Mouse (Mus musculus): ENCODE data around the gene Arhgap21.

The Arhgap21 gene

DNA sequence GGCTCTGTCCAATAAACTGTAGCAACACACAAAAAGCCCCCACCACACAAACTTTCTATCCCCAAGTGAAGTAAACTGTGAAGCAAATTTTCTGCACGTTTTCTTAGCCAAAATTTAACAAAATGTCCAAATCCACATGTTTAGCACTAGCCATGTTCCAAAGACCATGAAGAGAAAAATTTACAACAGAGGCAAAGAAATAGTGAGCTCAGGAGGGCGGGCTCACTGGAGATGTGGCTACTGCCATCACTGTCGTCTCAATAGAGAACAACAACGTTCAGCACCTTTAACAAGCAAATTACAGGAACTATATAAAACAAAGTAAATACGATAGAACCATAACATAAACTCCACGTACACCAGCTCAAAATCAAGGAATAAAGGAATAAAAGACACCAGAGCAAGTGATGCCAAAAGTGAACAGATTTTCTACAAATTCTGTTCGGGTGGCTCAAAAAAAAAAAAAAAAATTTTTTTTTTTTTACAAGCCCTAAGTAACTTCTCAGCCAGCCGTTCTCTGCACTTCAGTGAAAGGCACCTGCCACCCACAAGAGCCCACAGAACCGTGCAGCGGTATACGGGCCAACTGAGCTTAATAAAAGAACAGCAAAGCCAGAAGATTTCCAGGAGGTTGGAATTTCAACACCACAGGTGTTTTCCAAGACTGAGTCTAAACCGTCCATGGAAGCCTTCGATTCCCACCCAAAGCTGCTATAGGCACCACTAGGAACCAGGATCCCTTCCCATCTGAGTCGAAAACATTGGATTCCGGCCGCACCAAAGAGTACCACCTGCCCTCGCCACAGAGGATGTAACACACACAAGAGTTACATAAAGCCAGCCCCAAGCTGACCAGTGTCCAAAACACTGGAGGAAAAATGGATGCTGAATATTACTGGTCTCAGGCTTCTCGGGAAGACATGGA lies 2.2 kb downstream of the Arhgap21 start:
- DNase-seq: no peak

DNA sequence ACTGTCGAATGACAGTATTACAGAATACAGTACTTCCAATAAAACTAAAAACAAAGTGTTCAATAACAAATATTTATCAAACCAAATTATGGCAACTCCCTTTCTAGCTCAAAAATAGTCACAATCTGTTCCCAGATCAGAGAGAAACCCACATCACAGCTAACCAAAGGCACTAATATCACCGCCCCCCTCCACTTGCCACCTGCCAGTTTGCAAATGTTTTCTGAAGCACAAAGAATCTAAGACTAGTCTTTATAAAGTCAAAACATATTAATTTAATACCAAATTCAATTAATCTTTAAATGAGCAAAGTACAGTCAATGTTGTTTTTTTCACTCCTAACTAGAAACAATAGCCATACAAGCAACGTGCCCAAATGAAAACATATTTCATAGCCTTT lies 3.3 kb downstream of the Arhgap21 start:
- no peak for DNase-seq

DNA sequence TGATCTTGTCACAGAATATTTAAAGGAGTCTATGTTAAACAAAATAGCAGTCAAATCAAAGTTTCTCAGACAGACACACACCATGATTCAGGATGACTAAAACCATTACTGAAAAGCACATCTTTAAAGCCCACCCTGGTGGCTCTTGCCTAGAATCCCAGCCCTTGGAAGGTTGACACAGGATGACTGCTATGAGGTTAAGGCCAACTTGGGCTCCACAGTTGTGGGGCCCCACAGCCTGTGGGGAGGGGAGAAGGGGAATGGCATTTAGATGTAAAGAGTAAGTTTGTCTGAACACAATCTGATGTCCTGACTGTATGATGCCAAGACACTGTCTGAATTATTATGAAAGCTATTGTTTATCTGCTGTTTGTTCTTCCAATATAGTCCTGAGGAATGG lies 4.2 kb downstream of the Arhgap21 start:
- no peak for DNase-seq

DNA sequence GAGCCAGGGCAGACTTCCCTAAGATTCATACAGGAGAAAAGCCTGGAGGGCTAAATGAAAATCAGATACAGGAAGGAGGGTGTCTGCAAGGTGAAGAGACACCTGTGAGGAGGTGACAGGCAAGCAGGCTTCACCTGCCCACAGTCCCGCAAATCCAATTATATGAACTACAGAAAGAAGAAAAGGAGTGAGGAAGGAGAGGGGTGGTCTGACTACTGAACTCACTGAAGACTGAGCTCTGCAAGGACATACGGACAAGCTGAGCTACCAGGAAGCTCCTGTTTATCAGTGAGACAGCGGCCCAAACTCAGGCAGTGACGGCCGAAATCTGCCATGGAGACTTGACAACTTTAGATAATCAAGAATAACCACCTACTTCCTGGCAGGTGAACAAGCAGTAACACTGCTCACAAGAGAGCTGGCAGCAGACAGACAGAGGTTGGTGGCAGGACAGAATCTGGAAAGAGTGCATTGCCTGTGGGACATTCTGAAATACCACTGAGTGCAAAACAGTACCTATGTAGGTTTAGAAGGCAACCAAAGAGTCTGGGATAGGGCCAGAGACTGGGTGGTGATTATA lies 5.4 kb downstream of the Arhgap21 start:
- no peak for DNase-seq

DNA sequence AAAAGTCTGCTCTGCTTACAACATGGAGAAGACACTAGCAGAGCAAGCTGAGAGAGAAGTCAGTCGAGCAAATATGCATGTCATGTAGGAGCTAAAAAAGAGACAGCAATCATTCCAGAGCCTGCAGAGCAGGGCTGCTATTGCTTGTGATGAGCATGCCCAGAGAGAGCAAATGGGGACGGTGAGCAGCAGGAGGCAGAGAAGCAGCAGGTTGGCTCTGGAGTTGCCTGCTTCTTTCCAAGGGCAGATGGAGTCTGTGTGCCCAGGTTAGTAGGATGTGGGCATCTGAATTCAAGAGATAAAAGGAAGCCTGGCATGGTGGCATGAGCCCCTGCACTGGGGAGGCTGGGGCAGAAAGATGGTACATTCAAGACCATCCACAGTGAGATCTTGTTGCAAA lies 6.4 kb downstream of the Arhgap21 start:
- DNase-seq: no peak

DNA sequence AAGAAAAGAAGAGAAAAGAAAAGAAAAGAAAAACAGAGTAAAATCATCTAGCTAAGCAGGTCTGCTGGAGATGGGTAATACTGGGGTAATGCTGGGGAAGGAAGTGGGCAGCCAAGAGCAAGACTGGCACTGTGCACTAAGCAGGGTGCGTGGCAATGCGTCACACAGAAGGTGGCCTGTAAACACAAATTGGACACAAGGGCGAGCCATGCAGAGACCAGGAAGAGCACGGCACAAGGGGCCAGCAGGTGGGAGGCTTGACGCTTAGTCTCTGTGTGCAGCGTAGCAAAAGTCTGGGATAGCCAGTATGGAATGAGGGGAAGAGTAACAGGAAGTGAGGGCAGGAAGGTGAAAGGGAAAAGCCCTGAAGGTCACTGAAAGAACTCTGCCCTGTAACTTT lies 6.9 kb downstream of the Arhgap21 start:
- DNase-seq: no peak

DNA sequence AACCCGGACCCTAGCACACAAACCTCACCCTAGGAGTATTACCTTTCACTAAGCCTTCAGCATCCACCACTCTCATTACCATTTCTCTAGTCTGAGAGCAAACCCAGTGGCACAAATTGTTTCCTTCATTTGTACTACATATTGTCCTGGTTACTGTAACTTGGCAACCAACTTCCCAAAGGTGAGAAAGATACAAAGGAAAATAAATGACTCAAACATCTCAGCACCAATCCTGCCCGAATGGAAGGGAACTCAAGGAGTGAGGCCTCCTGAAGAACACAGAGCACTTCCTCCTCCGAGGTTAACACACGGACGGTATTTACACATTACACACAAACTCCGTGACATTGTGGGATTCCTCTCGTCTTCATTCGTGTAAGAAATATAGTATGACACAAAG lies 7.4 kb downstream of the Arhgap21 start:
- DNase-seq: no peak

DNA sequence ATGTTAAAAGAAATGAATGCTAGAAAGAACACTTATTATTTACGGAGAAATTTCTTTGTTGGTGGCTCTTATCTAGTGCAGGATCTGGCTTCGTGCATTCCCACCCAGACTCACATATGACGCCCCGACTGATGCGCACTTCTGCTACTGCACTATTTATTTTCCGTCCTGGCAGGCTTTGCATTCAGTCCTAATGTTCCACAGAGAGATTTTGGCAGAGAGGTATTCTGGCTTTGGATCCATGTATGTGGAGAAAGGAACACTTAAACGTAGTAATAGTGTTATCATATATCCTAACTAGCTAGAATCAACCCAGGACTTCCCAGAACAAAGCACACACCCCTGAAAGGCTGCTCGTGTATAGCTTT lies 8.0 kb downstream of the Arhgap21 start:
- no peak for DNase-seq

DNA sequence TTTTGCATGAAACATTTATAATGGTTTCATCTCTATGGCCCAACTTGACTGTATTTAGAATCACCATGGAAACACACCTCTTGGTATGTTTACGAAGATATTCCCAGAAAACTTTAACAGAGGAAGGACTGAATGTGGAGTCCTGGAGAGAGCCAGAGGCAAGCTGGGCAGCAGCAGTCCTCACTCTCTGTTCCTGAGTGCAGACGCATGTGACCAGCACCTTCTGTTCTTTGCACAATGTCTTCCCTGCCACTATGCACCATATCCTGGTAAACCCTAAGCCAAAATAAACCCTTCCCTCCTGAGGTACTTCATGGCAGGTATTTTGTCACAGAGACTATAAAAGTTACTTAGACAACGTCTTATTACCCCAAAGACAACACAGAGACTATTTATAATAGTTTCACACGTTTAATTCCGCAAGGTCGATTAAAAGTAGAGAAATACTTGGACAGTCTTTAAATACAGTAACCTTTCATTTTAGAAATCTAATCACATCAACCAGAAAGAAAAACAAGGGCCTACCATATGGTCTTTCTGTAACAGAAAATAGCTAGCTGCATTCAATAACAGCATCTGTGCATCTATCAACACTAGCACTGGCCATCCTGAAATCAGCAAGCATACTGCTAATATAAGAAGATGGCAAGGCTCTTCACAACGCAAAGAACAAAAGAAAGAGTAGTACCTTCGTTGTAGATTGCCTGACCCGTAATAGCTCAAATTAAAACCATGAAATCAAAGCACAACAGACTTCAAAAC lies 8.6 kb downstream of the Arhgap21 start:
- no peak for DNase-seq

DNA sequence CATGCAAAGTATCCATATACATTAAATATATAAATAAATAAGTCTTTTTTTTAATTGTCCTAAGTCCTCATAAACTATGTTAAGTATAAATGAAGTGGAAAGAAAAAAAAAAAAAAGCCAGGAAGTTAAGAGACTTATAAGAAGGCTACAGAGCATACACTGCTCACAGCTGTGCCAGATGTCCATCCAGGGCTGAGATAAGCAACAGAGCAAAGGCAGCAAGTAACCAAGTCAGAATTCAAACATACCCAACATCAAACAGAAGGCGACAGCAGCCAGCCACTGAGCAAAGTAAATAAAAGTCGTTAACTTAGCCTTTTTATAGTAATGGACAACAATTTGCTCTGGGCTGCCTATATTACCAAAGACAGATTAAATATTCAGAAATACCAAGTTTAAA lies 9.6 kb downstream of the Arhgap21 start:
- no peak for DNase-seq

DNA sequence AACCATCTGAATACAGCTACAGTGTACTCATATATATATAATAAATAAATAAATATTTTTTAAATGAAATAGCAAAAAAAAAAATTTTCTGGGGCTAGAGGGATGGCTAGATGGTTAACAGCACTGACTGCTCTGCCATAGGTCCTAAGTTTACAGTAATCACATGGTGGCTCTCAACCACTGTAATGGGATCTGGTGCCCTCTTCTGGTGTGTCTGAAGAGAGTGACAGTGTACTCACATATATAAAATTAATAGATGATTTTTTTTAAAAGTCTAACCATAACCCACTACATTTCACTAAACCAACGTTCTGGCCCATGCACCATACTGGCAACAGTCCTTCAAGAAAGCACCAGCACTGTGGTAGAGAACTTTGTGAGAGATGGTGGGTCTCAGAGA lies 10.7 kb downstream of the Arhgap21 start:
- no peak for DNase-seq

DNA sequence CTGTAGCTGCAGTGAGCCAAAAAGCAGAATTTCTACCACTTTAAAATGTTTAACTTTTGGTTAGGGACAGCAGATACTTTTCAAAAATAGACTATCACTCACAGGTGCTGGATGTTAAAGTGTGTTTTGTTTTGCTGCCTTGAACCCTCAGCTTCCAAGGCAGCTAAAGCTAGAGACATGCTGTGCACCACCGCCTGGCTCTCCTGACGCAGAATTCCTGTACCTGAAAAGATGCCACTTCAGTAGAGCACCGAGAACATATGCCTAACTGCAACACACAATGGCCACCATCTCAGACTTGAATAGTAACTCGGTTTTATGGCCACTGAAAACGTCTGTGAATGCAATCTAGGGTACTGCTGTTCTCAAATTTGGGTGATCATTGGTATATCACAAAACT lies 12.0 kb downstream of the Arhgap21 start:
- no peak for DNase-seq

DNA sequence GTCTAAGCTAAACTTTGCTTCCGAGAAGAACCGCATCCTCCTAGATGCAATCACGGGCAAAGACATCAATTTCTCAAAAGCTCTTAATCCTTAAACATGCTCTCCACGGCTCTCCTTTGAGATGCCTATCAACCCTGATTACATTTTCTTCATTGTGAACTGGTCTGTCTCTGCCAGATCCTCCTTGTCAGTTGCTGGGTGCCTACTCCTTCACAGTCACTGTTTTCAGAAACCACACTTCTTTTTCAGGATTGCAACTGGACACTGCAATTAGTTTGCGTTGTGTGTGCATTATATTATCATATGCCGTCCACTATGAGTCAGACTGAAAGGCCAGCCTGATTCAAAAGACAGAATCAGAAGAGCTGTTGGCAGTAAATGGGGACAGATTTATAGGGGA lies 12.7 kb downstream of the Arhgap21 start:
- DNase-seq: no peak

DNA sequence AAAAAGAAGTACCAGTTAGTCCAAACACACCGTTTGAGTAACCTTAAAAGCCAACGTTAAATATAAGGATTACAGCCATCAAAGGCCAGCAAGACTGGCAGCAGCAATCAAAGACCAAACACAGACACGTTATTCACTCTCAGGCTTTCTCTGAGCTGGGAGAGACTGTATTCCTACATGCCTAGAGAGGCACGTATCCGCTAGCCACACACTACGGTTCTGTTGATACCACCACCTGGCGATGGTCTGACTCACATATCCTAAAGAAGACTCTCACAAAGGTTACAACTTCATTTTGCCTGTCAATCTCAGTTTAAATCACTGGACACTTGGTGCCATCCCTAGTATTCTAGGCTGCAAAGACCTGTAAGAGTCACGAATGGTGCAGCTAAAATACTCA lies 13.3 kb downstream of the Arhgap21 start:
- DNase-seq: no peak

DNA sequence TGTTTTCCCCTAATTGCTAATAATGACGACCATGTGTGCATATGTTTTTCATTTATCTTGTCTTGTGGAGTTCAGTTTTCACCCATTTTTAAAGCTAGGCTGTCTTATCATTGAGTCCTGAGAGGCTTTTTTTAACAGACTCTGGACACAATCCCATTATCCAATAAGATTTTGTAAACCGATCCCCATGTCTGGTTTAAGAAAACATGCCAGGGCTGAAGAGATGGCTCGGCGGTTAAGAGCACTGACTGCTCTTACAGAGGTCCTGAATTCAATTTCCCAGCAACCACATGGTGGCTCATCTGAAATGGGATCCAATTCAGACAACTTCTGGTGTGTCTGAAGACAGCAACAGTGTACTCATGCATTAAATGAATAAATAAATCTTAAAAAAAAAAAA lies 16.0 kb downstream of the Arhgap21 start:
- DNase-seq: no peak

DNA sequence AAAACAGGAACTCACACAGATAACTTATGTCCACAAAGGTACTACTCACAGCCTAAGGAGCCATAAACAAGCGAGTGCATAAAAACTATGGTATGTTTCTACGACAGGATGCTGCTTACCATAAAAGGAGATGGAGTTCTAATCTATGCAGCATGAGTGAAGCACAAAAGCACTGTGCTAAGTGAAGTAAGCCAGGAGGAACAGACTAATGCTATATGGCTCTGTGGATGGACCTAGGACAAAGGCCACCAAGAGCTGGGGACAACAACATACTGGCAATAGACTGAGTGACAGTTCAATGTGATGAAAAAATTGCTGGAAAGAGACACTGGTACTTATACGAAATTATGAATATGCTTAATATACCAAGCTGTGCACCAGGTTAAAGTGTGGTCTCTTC lies 19.5 kb downstream of the Arhgap21 start:
- no peak for DNase-seq

DNA sequence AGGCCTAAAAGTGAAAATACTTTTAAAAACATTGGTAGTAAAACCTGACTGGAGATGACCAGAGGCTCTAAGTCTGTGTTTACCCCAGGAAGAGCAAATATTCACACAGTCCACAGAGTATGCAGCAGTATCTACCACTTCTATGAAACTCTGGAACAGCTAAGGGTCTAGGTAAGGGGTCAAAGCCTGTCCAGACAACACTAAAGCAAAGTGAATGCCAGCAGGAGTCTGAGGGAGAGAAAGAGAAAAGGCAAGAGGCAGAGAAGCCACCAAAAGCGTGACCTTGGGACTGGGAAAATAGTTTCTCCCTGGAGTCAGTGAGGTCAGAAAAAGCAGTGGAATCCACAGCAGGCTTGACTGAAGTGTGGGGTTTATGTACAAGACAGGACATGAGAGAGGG lies 21.6 kb downstream of the Arhgap21 start:
- DNase-seq: no peak

DNA sequence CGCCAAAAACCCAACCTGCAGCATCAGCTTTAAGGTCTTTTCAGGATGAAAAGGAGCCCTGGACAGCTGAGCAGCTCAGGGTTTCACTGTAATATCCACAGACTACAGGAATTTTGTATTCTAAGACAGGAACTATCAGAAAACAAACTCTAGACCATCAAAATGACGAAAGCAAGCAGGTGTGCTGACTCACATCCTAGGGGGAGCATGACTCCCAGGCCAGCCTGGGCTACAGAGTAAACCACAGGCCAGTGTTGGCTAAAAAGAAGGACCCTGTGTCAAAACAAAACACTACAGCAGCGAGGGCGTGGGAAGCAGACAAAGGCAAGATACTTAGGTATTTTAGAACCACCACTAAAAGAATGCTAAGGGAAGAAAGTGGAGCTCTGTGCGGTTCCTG lies 23.1 kb downstream of the Arhgap21 start:
- no peak for DNase-seq

DNA sequence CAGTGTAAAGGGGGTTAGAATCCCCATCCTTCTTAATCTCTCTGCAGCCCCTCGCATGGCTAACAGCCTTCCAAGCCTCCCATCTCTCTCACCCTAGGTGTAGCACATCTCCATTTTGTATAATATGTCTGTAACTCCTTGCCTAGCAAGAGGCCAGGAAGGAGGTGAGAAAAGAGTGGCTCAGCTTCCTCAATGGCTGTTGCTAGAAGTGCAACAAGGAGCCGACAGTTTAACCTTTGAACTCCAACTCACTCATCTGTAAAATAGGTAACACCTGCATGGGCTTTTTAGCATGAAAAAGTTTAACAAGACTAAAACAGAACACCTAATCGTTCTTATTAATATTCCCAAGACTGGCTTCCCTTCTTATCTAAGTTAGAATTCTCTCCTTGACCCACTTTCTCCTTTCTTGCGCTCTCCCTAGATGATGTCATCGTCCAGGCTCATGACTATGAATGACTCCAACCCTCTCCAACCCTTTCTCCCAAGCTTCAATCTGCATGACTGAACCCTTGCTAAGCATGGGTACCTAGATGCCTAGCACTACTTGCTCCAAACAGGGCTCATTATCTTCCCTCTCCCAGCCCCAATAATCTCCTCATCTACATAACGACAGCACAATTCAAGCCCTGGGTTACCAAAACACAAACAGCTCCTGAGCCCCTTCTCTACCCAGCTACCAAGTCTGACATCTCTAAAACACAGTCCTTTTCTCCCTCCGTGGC lies 24.8 kb downstream of the Arhgap21 start:
- no peak for DNase-seq

DNA sequence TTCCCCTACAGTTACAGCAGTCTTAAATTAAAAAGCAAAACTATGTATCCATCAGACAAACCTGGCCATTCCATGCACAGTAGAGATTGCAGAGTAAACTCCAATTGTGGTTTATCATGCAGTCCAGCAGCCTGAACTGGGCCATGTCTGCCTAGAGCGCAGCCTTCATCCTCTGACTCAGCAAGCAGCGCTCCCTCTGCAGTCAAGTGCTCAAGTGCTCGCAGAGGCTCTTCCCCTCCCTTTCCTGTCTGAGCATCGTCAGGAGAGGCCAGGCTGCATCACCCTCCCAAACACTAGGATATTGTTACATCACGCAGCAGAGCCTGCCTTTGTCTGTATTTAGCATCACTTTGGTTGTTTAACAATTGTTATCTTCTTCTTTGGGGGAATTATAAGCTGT lies 25.5 kb downstream of the Arhgap21 start:
- DNase-seq: no peak

DNA sequence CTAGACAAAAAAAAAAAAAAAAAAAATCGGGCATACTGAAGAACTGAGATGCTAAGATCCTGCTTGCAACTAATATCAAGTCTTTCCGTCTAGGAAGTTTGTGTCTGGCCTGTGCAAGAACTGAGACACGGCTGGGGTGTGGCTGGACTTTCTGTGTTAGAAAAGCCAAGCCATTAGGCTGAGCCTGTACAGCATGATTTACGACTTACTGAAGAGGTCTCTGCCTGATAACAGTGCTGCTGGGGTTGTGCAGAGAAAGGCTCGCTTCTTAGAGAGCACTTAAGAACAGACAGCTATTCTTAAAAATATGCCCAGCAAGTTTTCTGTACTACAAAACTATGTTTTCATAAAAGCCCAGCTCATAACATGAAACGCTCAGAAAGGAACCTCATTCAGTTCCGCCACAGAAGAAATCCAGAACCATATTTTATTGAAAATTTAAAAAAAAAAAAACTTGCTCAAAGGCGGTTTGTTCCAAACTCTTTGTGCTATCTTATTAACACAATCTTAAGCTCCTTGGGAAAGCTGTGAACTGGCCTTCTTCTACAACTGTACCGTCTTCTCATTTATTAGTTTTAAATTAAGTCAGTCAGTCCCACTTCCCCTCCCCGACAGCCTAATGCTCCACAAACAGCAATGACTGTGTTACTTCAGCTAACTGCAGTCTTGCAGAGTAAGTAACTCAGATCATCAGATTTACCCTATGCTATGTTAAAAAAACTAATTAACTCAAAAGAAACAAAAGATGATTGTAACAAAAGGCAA lies 26.1 kb downstream of the Arhgap21 start:
- no peak for DNase-seq

DNA sequence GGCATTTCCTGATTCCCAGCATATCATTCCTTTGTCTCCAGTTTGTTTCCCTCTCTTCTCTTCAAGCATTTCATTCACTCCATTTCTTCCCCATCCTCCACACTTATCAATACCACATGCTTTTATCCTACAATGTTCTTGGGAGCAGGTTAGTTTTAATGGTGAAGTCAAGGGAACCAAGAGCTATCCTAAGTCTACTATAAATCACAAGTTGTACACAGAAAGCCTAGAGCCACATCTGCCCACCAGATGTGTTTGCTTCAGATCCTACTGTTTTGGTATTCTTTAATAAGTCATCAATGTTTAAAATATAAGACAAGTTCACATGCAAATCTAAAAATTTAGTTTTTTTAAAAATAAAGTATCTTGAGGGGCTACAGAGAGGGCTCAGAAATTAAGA lies 27.6 kb downstream of the Arhgap21 start:
- DNase-seq: no peak

DNA sequence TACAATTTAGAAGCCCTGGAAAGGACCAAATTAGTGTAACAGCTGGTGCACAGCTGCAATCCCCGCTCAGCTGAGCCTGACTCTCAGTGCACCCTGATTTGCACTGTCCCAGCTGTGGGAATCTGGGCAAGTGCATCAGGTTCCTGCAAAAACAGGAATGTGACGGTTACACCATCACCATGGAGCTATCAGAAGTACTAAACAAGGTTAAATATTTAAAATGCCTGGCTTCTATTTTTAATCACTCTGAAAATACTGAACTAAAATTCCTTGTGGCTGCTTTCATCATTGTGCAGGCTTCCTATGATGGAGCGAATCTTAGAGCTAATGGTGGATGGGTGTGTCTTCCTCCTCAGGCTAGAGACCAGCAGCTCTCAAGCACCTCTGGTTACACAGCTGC lies 29.3 kb downstream of the Arhgap21 start:
- DNase-seq: no peak

Measured in thymus, postnatal 36 days (tissue).